Mouse (Mus musculus): Measurements from ENCODE around the gene Mfsd4b3. TPM values are rescaled to one million over a fixed set of nuclear protein-coding genes. Genes with fewer than 3 reads are reported as not detected.
"Not testable (repeated sequence)": the region's sequence is repeated elsewhere in the genome, so short reads cannot be mapped to it uniquely, and the experiment has no call there.

Mfsd4b3 gene
- total RNA-seq, 4 experiments from 2014 or later = 5.2 to 6.5 (median 5.8) TPM

DNA sequence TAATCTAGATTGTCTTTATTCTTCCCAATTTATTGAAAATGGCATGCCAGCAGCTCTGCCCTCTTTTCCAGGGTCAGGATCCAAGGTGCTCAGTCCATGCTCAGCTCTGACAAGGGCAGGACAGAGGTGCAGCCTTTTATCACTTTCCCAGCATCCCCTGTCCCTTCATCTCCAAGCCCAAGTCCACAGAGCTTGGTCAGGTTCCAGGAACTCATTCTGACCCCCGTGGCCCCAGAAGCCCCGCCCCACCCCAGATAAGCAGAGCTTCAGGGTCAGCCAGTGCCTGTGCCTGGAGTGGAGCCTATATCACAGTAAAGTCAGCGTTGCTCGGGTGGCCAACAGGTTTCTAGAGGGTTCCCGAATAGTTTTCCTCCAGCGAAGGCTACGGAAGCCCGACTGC lies 35.4 kb downstream of the Mfsd4b3 start:
- not testable (repeated sequence) for DNase-seq (ENCODE audit: low spot score)

GRCm38 (mm10) chr10:39912616-39913015 lies 47.3 kb downstream of the Mfsd4b3 start:
- DNase-seq (ENCODE audit: low spot score) = no peak

DNA sequence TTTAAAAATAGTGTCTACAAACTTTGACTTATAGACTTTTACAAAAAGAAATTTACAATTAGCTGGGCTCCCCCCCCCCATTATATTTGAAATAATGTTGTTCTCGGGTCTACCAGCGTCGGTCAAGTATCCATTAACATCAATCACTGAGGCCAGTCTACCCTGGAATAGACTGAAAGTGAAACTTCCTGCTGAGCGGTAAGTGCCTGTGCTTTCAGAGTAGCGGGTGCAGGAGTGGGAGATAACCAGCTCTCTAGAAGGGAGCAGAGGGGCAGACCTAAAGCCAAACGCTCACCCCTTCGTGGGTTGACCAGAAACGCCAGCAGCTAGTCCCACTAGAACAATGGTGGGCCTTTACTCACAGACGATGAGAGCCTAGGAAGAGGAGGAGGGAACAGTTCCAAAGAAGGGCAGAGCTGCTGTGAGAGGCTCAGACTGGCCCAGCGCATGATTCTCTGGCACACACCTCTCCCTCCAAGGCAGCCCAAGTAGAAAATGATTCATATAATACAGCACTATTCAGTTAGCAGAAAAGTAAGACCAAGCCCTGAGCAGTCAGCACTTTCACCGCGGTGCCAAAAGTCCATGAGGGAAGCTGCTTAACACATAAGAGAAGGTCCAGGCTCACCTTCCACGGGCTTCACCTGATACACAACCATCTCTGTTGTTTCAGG lies 51.0 kb downstream of the Mfsd4b3 start:
- no peak for DNase-seq (ENCODE audit: low spot score)

DNA sequence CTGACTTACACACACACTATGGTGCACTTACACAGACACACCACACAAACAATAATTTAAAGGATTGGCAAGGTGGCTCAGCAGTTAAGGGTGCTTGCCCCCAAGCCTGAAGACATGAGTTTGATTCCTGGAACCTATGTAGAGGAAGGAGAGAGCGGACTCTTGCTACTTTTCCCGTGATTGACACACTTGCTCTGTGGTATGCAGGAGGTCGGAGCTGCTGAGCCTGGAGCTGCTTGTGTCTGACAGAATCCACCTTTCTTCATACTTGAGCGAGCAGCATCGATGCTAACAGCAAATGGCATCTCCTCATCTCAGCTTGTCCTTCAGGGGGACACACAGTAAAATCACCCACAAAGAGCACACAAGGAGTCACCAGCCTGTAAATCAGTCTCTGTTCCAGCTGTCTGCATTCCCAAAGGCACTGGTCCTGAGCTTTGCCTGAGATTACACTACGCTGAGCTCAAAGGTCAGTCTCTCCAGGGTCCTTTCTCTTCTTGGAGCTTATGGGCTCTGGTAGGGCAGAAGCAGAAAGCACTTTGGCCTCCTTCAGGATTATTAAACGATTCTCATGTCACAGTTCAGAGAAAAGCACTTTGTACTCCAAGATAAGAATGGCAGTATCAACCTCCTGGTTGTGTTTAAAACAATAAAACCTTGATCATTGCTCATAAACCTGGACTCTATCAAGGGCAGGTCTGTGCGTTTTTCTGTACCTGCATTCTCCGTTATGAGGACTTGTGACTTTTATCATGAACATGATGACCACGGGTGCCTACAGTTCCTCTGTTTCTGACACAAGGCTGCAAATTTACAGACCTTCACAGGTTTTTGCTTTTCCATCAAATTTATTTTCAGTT lies 52.9 kb downstream of the Mfsd4b3 start:
- no peak for DNase-seq (ENCODE audit: low spot score)

- no peak for DNase-seq (ENCODE audit: low spot score)
Observed at GRCm38 (mm10) chr10:39904191-39904590, 55.8 kb downstream of the Mfsd4b3 start.

- DNase-seq (ENCODE audit: low spot score) = peak; percentile 85
Observed at GRCm38 (mm10) chr10:39898874-39899371, 61.0 kb downstream of the Mfsd4b3 start, which contains the start of gene Mfsd4b4. Gene Mfsd4b4 (minus strand): TSS chr10:39899238.

Other genes with a start within 250 kb of the Mfsd4b3 start
- gene Rev3l, start 228.0 kb downstream of the Mfsd4b3 start, total RNA-seq (2022) = 10 to 100 TPM in 1 of 4 experiments, 1 to 10 TPM in 3; 9.1 to 11.0 (median 9.7) TPM
- 1 to 10 TPM; 3.4 to 4.4 (median 3.7) TPM for gene Mfsd4b4, start 60.9 kb downstream of the Mfsd4b3 start, total RNA-seq (2022)
- under 1 TPM in 2 of 4 experiments, not detected in 2; 0.16 to 0.20 TPM for gene Mfsd4b2, start 33.2 kb downstream of the Mfsd4b3 start, total RNA-seq (2022)
- under 1 TPM; 0.35 to 0.69 (median 0.46) TPM for gene Mfsd4b5, start 26.5 kb upstream of the Mfsd4b3 start, total RNA-seq (2022)
- gene Mfsd4b1, start 65.1 kb upstream of the Mfsd4b3 start, total RNA-seq (2022) = 1 to 10 TPM; 1.8 to 3.5 (median 2.1) TPM
- 10 to 100 TPM; 19.3 to 24.6 (median 19.9) TPM for gene Slc16a10, start 182.1 kb upstream of the Mfsd4b3 start, total RNA-seq (2022)

Measured in heart, adult 8-10 months (tissue).